Mouse (Mus musculus) G1E (cell line): ENCODE measurements around the gene Syde1. TPM values are rescaled to one million over a fixed set of nuclear protein-coding genes. Genes with fewer than 3 reads are reported as not detected.

ENCODE experiments used
- ATAC-seq: 2 replicates; pipeline ENCODE4 v1.8.0; 2016; ENCODE audit warnings: mild to moderate bottlenecking; ENCODE audit not compliant: insufficient number of reproducible peaks, poor library complexity, low FRiP score, severe bottlenecking; ENCODE audit errors: extremely low read depth
- DNase-seq: peaks from one replicate; pipeline ENCODE4 v3.0.0; 2012; ENCODE audit warnings: low spot score
- H3K27me3 ChIP-seq: 2 replicates; pipeline ENCODE4 v1.6.1; 2012; ENCODE audit warnings: mild to moderate bottlenecking, low read length, inconsistent platforms; ENCODE audit not compliant: insufficient read depth
- H3K36me3 ChIP-seq: replicated peaks from 2 replicates; pipeline ENCODE3; 2012; ENCODE audit warnings: mild to moderate bottlenecking, inconsistent platforms
- H3K4me1 ChIP-seq: 2 replicates; pipeline ENCODE4 v1.6.1; 2012; ENCODE audit warnings: low read depth, low read length, inconsistent platforms, mixed read lengths; ENCODE audit not compliant: insufficient read depth
- H3K4me3 ChIP-seq: 2 replicates; pipeline ENCODE4 v1.5.1; 2012; ENCODE audit warnings: low read depth, mild to moderate bottlenecking, inconsistent platforms, low read length, moderate library complexity, mixed read lengths
- H3K9me3 ChIP-seq: replicated peaks from 2 replicates; pipeline ENCODE4 v1.6.1; 2012; ENCODE audit warnings: inconsistent platforms
- CTCF ChIP-seq: IDR thresholded peaks from 2 replicates; pipeline ENCODE4 v1.5.1; 2012; ENCODE audit warnings: low read depth, low read length, inconsistent platforms, mixed read lengths
- GATA1 ChIP-seq: IDR thresholded peaks from 2 replicates; pipeline ENCODE4 v1.6.1; 2012; ENCODE audit warnings: borderline replicate concordance, low read length, inconsistent platforms, mixed read lengths
- GATA2 ChIP-seq: IDR thresholded peaks from 2 replicates; pipeline ENCODE4 v1.6.1; 2012; ENCODE audit warnings: low read depth, low read length, inconsistent platforms, borderline replicate concordance
- POLR2AphosphoS5 ChIP-seq: IDR thresholded peaks from 2 replicates; pipeline ENCODE4 v1.6.1; 2012; ENCODE audit warnings: low read depth, low read length, inconsistent platforms; ENCODE audit not compliant: insufficient replicate concordance
- TAL1 ChIP-seq: conservative IDR thresholded peaks from 2 replicates; pipeline ENCODE4 v1.6.1; 2012; ENCODE audit warnings: low read depth, low read length, inconsistent platforms, mixed read lengths
- polyA plus RNA-seq: library from polyadenylated mRNA; stranded (reverse); fragments of >175 nt; gene quantifications from 2 replicates; pipeline ENCODE4 v1.2.3, GENCODE M21; 2012
- total RNA-seq, 2 experiments: library from RNA; stranded (forward) in 1 of 2; stranded (reverse) in 1 of 2; fragments of 200-1000 nt in 1 of 2; fragments of >200 nt in 1 of 2; fragmentation: Nextera tagmentation in 1 of 2; gene quantifications; 2 replicates each; pipeline ENCODE4 v1.2.3; 2014 to 2017

Gene Syde1
- total and polyA plus RNA-seq, 3 experiments: not detected

DNA sequence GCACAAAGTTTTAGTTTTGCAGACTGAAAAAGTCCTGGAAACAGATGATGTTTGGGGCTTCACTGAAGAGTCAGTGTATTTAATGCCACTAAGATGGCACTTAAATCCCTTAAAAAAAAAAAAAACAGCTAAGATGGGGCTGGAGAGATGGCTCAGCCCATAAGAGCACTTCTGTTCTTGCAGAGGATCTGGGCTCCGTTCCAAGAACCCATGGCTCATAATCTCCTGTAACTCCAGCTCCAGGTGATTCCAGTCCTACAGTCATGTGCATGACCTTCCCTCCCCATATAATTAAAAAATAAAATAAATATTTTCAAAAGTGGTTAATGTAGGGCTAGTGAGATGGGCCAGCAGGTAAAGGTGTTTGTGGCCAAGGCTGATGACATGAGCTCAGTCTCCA is 26.7 kb downstream of the Syde1 start:
- no peaks in the 10 kb centered on the region for H3K4me1 ChIP-seq
- no peaks in the 10 kb centered on the region; the same call in 1 of the 2 replicates for H3K27me3 ChIP-seq
- no peak overlapping the region for H3K4me3 ChIP-seq
- H3K9me3 ChIP-seq: no peaks in the 10 kb centered on the region
- DNase-seq: no peak
- no peak for TF ChIP-seq GATA2
- TF ChIP-seq POLR2AphosphoS5: no peak
- TF ChIP-seq GATA1: no peak
- no peak for TF ChIP-seq CTCF
- TF ChIP-seq TAL1: no peak
- no peak for ATAC-seq
- no peaks in the 10 kb centered on the region for H3K36me3 ChIP-seq

DNA sequence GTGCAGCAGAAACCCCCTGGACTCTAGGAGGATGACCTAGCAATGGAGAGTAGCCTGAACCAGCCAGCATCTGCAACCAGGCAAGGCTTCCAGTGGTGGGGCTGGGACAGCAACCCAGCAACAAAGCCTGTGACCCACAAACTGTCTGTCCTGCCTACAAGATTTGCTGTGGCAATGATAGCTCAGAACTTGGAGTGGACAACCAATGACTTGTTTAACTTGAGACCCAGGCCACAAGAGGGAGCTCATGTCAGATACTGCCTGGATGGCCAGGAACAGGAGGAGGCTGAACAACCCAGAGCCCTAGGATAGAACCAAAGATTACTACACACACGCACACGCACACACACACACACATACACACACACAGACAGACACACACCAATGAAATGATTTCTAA is 50.8 kb downstream of the Syde1 start:
- H3K4me1 ChIP-seq: no peaks in the 10 kb centered on the region
- DNase-seq: no peak
- peaks cover 6% of the 10 kb centered on the region for H3K27me3 ChIP-seq
- H3K4me3 ChIP-seq: no peak overlapping the region
- H3K9me3 ChIP-seq: no peaks in the 10 kb centered on the region
- no peak for TF ChIP-seq GATA1
- no peak for TF ChIP-seq POLR2AphosphoS5
- TF ChIP-seq TAL1: no peak
- TF ChIP-seq GATA2: no peak
- TF ChIP-seq CTCF: no peak
- ATAC-seq: no peak
- no peaks in the 10 kb centered on the region for H3K36me3 ChIP-seq

Other genes starting within 250 kb of the Syde1 start
- 1.2 and 2.3 TPM in 2 replicates for gene Agpat3, start 239.5 kb downstream of the Syde1 start, total RNA-seq (2014; fragmentation: Nextera tagmentation)
- 1.9 and 2.3 TPM in 2 replicates for gene Agpat3, start 239.5 kb downstream of the Syde1 start, total RNA-seq (2017)
- 2.9 and 3.0 TPM in 2 replicates for gene Agpat3, start 239.5 kb downstream of the Syde1 start, polyA plus RNA-seq
- 172 and 189 TPM in 2 replicates for gene Rrp1, start 178.9 kb downstream of the Syde1 start, total RNA-seq (2014; fragmentation: Nextera tagmentation)
- 423 and 464 TPM in 2 replicates for gene Rrp1, start 178.9 kb downstream of the Syde1 start, total RNA-seq (2017)
- gene Rrp1, start 178.9 kb downstream of the Syde1 start, polyA plus RNA-seq: 372 and 420 TPM in 2 replicates
- 33.7 and 47.1 TPM in 2 replicates for gene Cstb, start 166.3 kb downstream of the Syde1 start, total RNA-seq (2014; fragmentation: Nextera tagmentation)
- 251 and 260 TPM in 2 replicates for gene Cstb, start 166.3 kb downstream of the Syde1 start, total RNA-seq (2017)
- gene Cstb, start 166.3 kb downstream of the Syde1 start, polyA plus RNA-seq: 20.0 and 40.3 TPM in 2 replicates
- gene Pdxk, start 127.0 kb downstream of the Syde1 start, total RNA-seq (2014; fragmentation: Nextera tagmentation): 33.6 and 36.2 TPM in 2 replicates
- gene Pdxk, start 127.0 kb downstream of the Syde1 start, total RNA-seq (2017): 44.6 and 47.1 TPM in 2 replicates
- gene Pdxk, start 127.0 kb downstream of the Syde1 start, polyA plus RNA-seq: 20.8 and 23.0 TPM in 2 replicates
- gene Olfr1358, start 74.5 kb downstream of the Syde1 start, total RNA-seq (2014; fragmentation: Nextera tagmentation): not detected in 2 replicates
- 0.17 TPM in 1 of 2 replicates, not detected in the other for gene Olfr1358, start 74.5 kb downstream of the Syde1 start, total RNA-seq (2017)
- not detected in 2 replicates for gene Olfr1358, start 74.5 kb downstream of the Syde1 start, polyA plus RNA-seq
- 6.2 and 7.0 TPM in 2 replicates for gene Ilvbl, start 17.6 kb downstream of the Syde1 start, total RNA-seq (2014; fragmentation: Nextera tagmentation)
- gene Ilvbl, start 17.6 kb downstream of the Syde1 start, total RNA-seq (2017): 10.2 and 15.2 TPM in 2 replicates
- gene Ilvbl, start 17.6 kb downstream of the Syde1 start, polyA plus RNA-seq: 7.7 and 9.3 TPM in 2 replicates
- gene Olfr1357, start 26.1 kb upstream of the Syde1 start, total RNA-seq (2014; fragmentation: Nextera tagmentation): not detected in 2 replicates
- 0.16 and 0.29 TPM in 2 replicates for gene Olfr1357, start 26.1 kb upstream of the Syde1 start, total RNA-seq (2017)
- not detected in 2 replicates for gene Olfr1357, start 26.1 kb upstream of the Syde1 start, polyA plus RNA-seq
- not detected in 2 replicates for gene Casp14, start 126.3 kb upstream of the Syde1 start, total RNA-seq (2014; fragmentation: Nextera tagmentation)
- gene Casp14, start 126.3 kb upstream of the Syde1 start, total RNA-seq (2017): 0.12 TPM in 1 of 2 replicates, not detected in the other
- gene Casp14, start 126.3 kb upstream of the Syde1 start, polyA plus RNA-seq: not detected in 2 replicates
- gene Ccdc105, start 161.1 kb upstream of the Syde1 start, total RNA-seq (2014; fragmentation: Nextera tagmentation): not detected in 2 replicates
- not detected in 2 replicates for gene Ccdc105, start 161.1 kb upstream of the Syde1 start, total RNA-seq (2017)
- not detected in 2 replicates for gene Ccdc105, start 161.1 kb upstream of the Syde1 start, polyA plus RNA-seq
- gene Slc1a6, start 188.5 kb upstream of the Syde1 start, total RNA-seq (2014; fragmentation: Nextera tagmentation): not detected in 2 replicates
- gene Slc1a6, start 188.5 kb upstream of the Syde1 start, total RNA-seq (2017): 0.11 TPM in 1 of 2 replicates, not detected in the other
- not detected in 2 replicates for gene Slc1a6, start 188.5 kb upstream of the Syde1 start, polyA plus RNA-seq